Mouse (Mus musculus): ENCODE measurements around the gene Cavin2.

The Cavin2 gene

GRCm38 (mm10) chr1:51292348-51292747 lies 3.4 kb downstream of the Cavin2 start:
- in situ Hi-C loops (cut with MboI; ENCODE audit: low pct_unique_long_range_greater_than_20kb in 1 of 2, low sequenced_read_pairs in 2 of 2, unreplicated experiment in 1 of 2) = no loop called here

- in situ Hi-C loops (cut with MboI; ENCODE audit: low pct_unique_long_range_greater_than_20kb in 1 of 2, low sequenced_read_pairs in 2 of 2, unreplicated experiment in 1 of 2) = no loop called here
Observed at GRCm38 (mm10) chr1:51300295-51300930, 11.5 kb downstream of the Cavin2 start.

GRCm38 (mm10) chr1:51307056-51307455 lies 18.1 kb downstream of the Cavin2 start:
- in situ Hi-C loops (cut with MboI; ENCODE audit: low pct_unique_long_range_greater_than_20kb in 1 of 2, low sequenced_read_pairs in 2 of 2, unreplicated experiment in 1 of 2) = no loop called here

- in situ Hi-C loops (cut with MboI; ENCODE audit: low pct_unique_long_range_greater_than_20kb in 1 of 2, low sequenced_read_pairs in 2 of 2, unreplicated experiment in 1 of 2) = no loop called here
Observed at GRCm38 (mm10) chr1:51315476-51315875, 26.6 kb downstream of the Cavin2 start.

- in situ Hi-C loops (cut with MboI; ENCODE audit: low pct_unique_long_range_greater_than_20kb in 1 of 2, low sequenced_read_pairs in 2 of 2, unreplicated experiment in 1 of 2) = no loop called here
Observed at GRCm38 (mm10) chr1:51323506-51323905, 34.6 kb downstream of the Cavin2 start.

GRCm38 (mm10) chr1:51328541-51328940 lies 39.6 kb downstream of the Cavin2 start:
- in situ Hi-C loops (cut with MboI; ENCODE audit: low pct_unique_long_range_greater_than_20kb in 1 of 2, low sequenced_read_pairs in 2 of 2, unreplicated experiment in 1 of 2) = no loop called here

- in situ Hi-C loops (cut with MboI; ENCODE audit: low pct_unique_long_range_greater_than_20kb in 1 of 2, low sequenced_read_pairs in 2 of 2, unreplicated experiment in 1 of 2) = loop anchor here (10.0 kb wide), 1 partner anchor 368 kb away; no protein-coding TSS in a partner anchor
Observed at GRCm38 (mm10) chr1:51332986-51333385, 44.1 kb downstream of the Cavin2 start.

- in situ Hi-C loops (cut with MboI; ENCODE audit: low pct_unique_long_range_greater_than_20kb in 1 of 2, low sequenced_read_pairs in 2 of 2, unreplicated experiment in 1 of 2) = loop anchor here (10.0 kb wide), 1 partner anchor 369 kb away; no protein-coding TSS in a partner anchor
Observed at GRCm38 (mm10) chr1:51333557-51334285, 44.8 kb downstream of the Cavin2 start.

- in situ Hi-C loops (cut with MboI; ENCODE audit: low pct_unique_long_range_greater_than_20kb in 1 of 2, low sequenced_read_pairs in 2 of 2, unreplicated experiment in 1 of 2) = loop anchor here (10.0 kb wide), 1 partner anchor 369 kb away; no protein-coding TSS in a partner anchor
Observed at GRCm38 (mm10) chr1:51334289-51334688, 45.4 kb downstream of the Cavin2 start.

- in situ Hi-C loops (cut with MboI; ENCODE audit: low pct_unique_long_range_greater_than_20kb in 1 of 2, low sequenced_read_pairs in 2 of 2, unreplicated experiment in 1 of 2) = loop anchor here (10.0 kb wide), 1 partner anchor 370 kb away; no protein-coding TSS in a partner anchor
Observed at GRCm38 (mm10) chr1:51335081-51335480, 46.2 kb downstream of the Cavin2 start.

GRCm38 (mm10) chr1:51344160-51344559 lies 55.2 kb downstream of the Cavin2 start:
- in situ Hi-C loops (cut with MboI; ENCODE audit: low pct_unique_long_range_greater_than_20kb in 1 of 2, low sequenced_read_pairs in 2 of 2, unreplicated experiment in 1 of 2) = no loop called here

- in situ Hi-C loops (cut with MboI; ENCODE audit: low pct_unique_long_range_greater_than_20kb in 1 of 2, low sequenced_read_pairs in 2 of 2, unreplicated experiment in 1 of 2) = no loop called here
Observed at GRCm38 (mm10) chr1:51347596-51347995, 58.7 kb downstream of the Cavin2 start.

- in situ Hi-C loops (cut with MboI; ENCODE audit: low pct_unique_long_range_greater_than_20kb in 1 of 2, low sequenced_read_pairs in 2 of 2, unreplicated experiment in 1 of 2) = no loop called here
Observed at GRCm38 (mm10) chr1:51348631-51349030, 59.7 kb downstream of the Cavin2 start.

GRCm38 (mm10) chr1:51349291-51349967 lies 60.5 kb downstream of the Cavin2 start:
- in situ Hi-C loops (cut with MboI; ENCODE audit: low pct_unique_long_range_greater_than_20kb in 1 of 2, low sequenced_read_pairs in 2 of 2, unreplicated experiment in 1 of 2) = no loop called here

All from mouse embryonic stem cell (cell line).